14 mouse cellular contexts compared by ENCODE assay signal in genomic region chr9:66933869-66934808, GRCm38 (mm10). TPM values are rescaled to one million over a fixed set of nuclear protein-coding genes. Genes with fewer than 3 reads are reported as not detected.
DNase-seq lines count a peak whose midpoint lies in the region; ATAC-seq lines count a peak whose summit lies in the region.
"Had no signal": no experiment of that assay in that cellular context is flagged by ENCODE, and none has a peak within 500 bp of the region (broad histone marks: within the 10 kb centered on the region; RNA-seq: fewer than 3 reads in every experiment).

No protein-coding gene starts in this region.

- no peaks in the 10 kb centered on the region for H3K9me3 ChIP-seq in heart, embryonic 10.5 days
- H3K9me3 ChIP-seq in heart, embryonic 12.5 days (replicated peaks) = no peaks in the 10 kb centered on the region
- no peaks in the 10 kb centered on the region for H3K9me3 ChIP-seq in forebrain, embryonic 10.5 days
- H3K9me3 ChIP-seq in hindbrain, embryonic 16.5 days (ENCODE audit: control insufficient read depth, low read length) = no peaks in the 10 kb centered on the region
- H3K9me3 ChIP-seq in neural tube, embryonic 15.5 days (replicated peaks) = no peaks in the 10 kb centered on the region
- H3K9me3 ChIP-seq: heart, embryonic 15.5 days; liver, embryonic 12.5 days had no signal

- H3K4me3 ChIP-seq in heart, embryonic 10.5 days = no peak overlapping the region
- no peak overlapping the region for H3K4me3 ChIP-seq in heart, embryonic 12.5 days
- peak overlapping the region; percentile 25 for H3K4me3 ChIP-seq in forebrain, embryonic 10.5 days
- H3K4me3 ChIP-seq in hindbrain, embryonic 16.5 days (ENCODE audit: low read length) = no peak overlapping the region
- no peak overlapping the region for H3K4me3 ChIP-seq in neural tube, embryonic 15.5 days (replicated peaks)
- H3K4me3 ChIP-seq: heart, embryonic 15.5 days; liver, embryonic 12.5 days had no signal

- no peak overlapping the region for H3K9ac ChIP-seq in heart, embryonic 12.5 days
- H3K9ac ChIP-seq in hindbrain, embryonic 16.5 days (ENCODE audit: low read depth, low read length) = no peak overlapping the region
- no peak overlapping the region for H3K9ac ChIP-seq in neural tube, embryonic 15.5 days (replicated peaks)
- H3K9ac ChIP-seq: heart, embryonic 15.5 days; liver, embryonic 12.5 days had no signal

- no peaks in the 10 kb centered on the region for H3K36me3 ChIP-seq in heart, embryonic 10.5 days
- H3K36me3 ChIP-seq in heart, embryonic 12.5 days = no peaks in the 10 kb centered on the region
- no peaks in the 10 kb centered on the region for H3K36me3 ChIP-seq in forebrain, embryonic 10.5 days (replicated peaks)
- no peaks in the 10 kb centered on the region for H3K36me3 ChIP-seq in hindbrain, embryonic 16.5 days (ENCODE audit: control insufficient read depth, insufficient read depth, low read length)
- H3K36me3 ChIP-seq in neural tube, embryonic 15.5 days = no peaks in the 10 kb centered on the region
- H3K36me3 ChIP-seq: heart, embryonic 15.5 days; liver, embryonic 12.5 days had no signal

- DNase-seq in heart, embryonic 10.5 days (ENCODE audit: low spot score) = peak; percentile 54
- peak; percentile 35 for DNase-seq in forebrain, embryonic 10.5 days (ENCODE audit: extremely low spot score, low spot score)
- no peak for DNase-seq in cerebellum, adult 18-20 months
- no peak for DNase-seq in adrenal gland, postnatal 14 days
- DNase-seq: adrenal gland, postnatal 36 days; cerebellum, postnatal 25 days; kidney, adult 9 months; lung, postnatal 36 days had no signal

- no peaks in the 10 kb centered on the region for H3K4me1 ChIP-seq in heart, embryonic 10.5 days
- H3K4me1 ChIP-seq in heart, embryonic 12.5 days (replicated peaks) = no peaks in the 10 kb centered on the region
- peaks cover 20% of the 10 kb centered on the region for H3K4me1 ChIP-seq in forebrain, embryonic 10.5 days
- peaks cover 11% of the 10 kb centered on the region for H3K4me1 ChIP-seq in hindbrain, embryonic 16.5 days (ENCODE audit: control insufficient read depth, insufficient read depth, low read depth, low read length)
- peaks cover 12% of the 10 kb centered on the region for H3K4me1 ChIP-seq in neural tube, embryonic 15.5 days
- H3K4me1 ChIP-seq: liver, embryonic 12.5 days had no signal

- no peak overlapping the region for H3K27ac ChIP-seq in heart, embryonic 10.5 days
- no peak overlapping the region for H3K27ac ChIP-seq in heart, embryonic 12.5 days (ENCODE audit: poor library complexity, severe bottlenecking)
- H3K27ac ChIP-seq in forebrain, embryonic 10.5 days = peak overlapping the region; percentile 68
- peak overlapping the region; percentile 66 for H3K27ac ChIP-seq in hindbrain, embryonic 16.5 days (ENCODE audit: low read depth, low read length)
- H3K27ac ChIP-seq in neural tube, embryonic 15.5 days (replicated peaks) = peak overlapping the region; percentile 65
- H3K27ac ChIP-seq: heart, embryonic 15.5 days; liver, embryonic 12.5 days had no signal

- no peaks in the 10 kb centered on the region for H3K27me3 ChIP-seq in heart, embryonic 10.5 days (ENCODE audit: insufficient read depth, poor library complexity, severe bottlenecking)
- no peaks in the 10 kb centered on the region for H3K27me3 ChIP-seq in heart, embryonic 12.5 days (replicated peaks)
- peaks cover 5% of the 10 kb centered on the region for H3K27me3 ChIP-seq in forebrain, embryonic 10.5 days (ENCODE audit: poor library complexity, severe bottlenecking)
- H3K27me3 ChIP-seq in hindbrain, embryonic 16.5 days (replicated peaks; ENCODE audit: control insufficient read depth, insufficient read depth, low read length) = no peaks in the 10 kb centered on the region
- no peaks in the 10 kb centered on the region for H3K27me3 ChIP-seq in neural tube, embryonic 15.5 days (replicated peaks)
- H3K27me3 ChIP-seq: heart, embryonic 15.5 days had no signal

- no peak overlapping the region for H3K4me2 ChIP-seq in heart, embryonic 12.5 days
- H3K4me2 ChIP-seq in hindbrain, embryonic 16.5 days (ENCODE audit: low read length) = peak overlapping the region; percentile 2; the same call in 1 of the 2 replicates
- H3K4me2 ChIP-seq in neural tube, embryonic 15.5 days = 0 out of 2 replicates have a peak overlapping the region, but pooled peaks have one; percentile 13
- H3K4me2 ChIP-seq: heart, embryonic 15.5 days; liver, embryonic 12.5 days had no signal

- 81% methylated on average over 19 of the region's 19 CpGs for WGBS in heart, embryonic 10.5 days
- WGBS in heart, embryonic 12.5 days = 79% methylated on average over 19 of the region's 19 CpGs
- 37% methylated on average over 19 of the region's 19 CpGs for WGBS in forebrain, embryonic 10.5 days
- WGBS in hindbrain, embryonic 16.5 days = 22% methylated on average over 19 of the region's 19 CpGs
- 24% methylated on average over 19 of the region's 19 CpGs for WGBS in neural tube, embryonic 15.5 days

- no peak for ATAC-seq in heart, embryonic 12.5 days (ENCODE audit: insufficient number of reproducible peaks, low FRiP score)
- ATAC-seq in hindbrain, embryonic 16.5 days = peak; percentile 88
- peak; percentile 68; the same call in 1 of the 2 replicates for ATAC-seq in neural tube, embryonic 15.5 days (ENCODE audit: low FRiP score)
- ATAC-seq in monocyte, adult 5-6 weeks (replicated peaks; ENCODE audit: insufficient number of reproducible peaks, low FRiP score, low TSS enrichment, poor library complexity, severe bottlenecking) = no peak
- ATAC-seq: liver, embryonic 12.5 days had no signal

RNA-seq across cellular contexts. Expression of gene Rps27l, which starts 11.7 kb away (rescaled TPM):
- 626 and 705 TPM in 2 replicates for polyA plus RNA-seq in heart, embryonic 10.5 days (2016; fragmentation: Nextera tagmentation; extraction: Ambion mirVana)
- 563 and 577 TPM in 2 replicates for polyA plus RNA-seq in heart, embryonic 12.5 days (2016; fragmentation: Nextera tagmentation; extraction: Ambion mirVana)
- polyA plus RNA-seq in forebrain, embryonic 10.5 days (2016; fragmentation: Nextera tagmentation; extraction: Ambion mirVana) = 818 and 845 TPM in 2 replicates
- 204 and 212 TPM in 2 replicates for polyA plus RNA-seq in hindbrain, embryonic 16.5 days (2015; fragmentation: Nextera tagmentation; extraction: Ambion mirVana)
- 234 and 310 TPM in 2 replicates for polyA plus RNA-seq in neural tube, embryonic 15.5 days (2015; fragmentation: Nextera tagmentation; extraction: Ambion mirVana)
- total RNA-seq in monocyte, adult 5-6 weeks (2017) = 70.0 to 115 TPM (median 89.9 TPM) in 3 replicates
- 291 and 304 TPM in 2 replicates for total RNA-seq in adrenal gland, postnatal 14 days (2021)

RNA-seq across cellular contexts. Expression of gene Rab8b, which starts 14.7 kb away (rescaled TPM):
- 21.1 and 21.3 TPM in 2 replicates for polyA plus RNA-seq in heart, embryonic 10.5 days (2016; fragmentation: Nextera tagmentation; extraction: Ambion mirVana)
- 22.3 and 24.4 TPM in 2 replicates for polyA plus RNA-seq in heart, embryonic 12.5 days (2016; fragmentation: Nextera tagmentation; extraction: Ambion mirVana)
- polyA plus RNA-seq in forebrain, embryonic 10.5 days (2016; fragmentation: Nextera tagmentation; extraction: Ambion mirVana) = 33.4 and 34.0 TPM in 2 replicates
- polyA plus RNA-seq in hindbrain, embryonic 16.5 days (2015; fragmentation: Nextera tagmentation; extraction: Ambion mirVana) = 36.2 and 40.4 TPM in 2 replicates
- 30.8 and 32.1 TPM in 2 replicates for polyA plus RNA-seq in neural tube, embryonic 15.5 days (2015; fragmentation: Nextera tagmentation; extraction: Ambion mirVana)
- total RNA-seq in monocyte, adult 5-6 weeks (2017) = 147 to 179 TPM (median 160 TPM) in 3 replicates
- total RNA-seq in adrenal gland, postnatal 14 days (2021) = 19.1 and 23.1 TPM in 2 replicates

RNA-seq across cellular contexts. Expression of gene Lactb, which starts 41.1 kb away (rescaled TPM):
- 10.1 and 11.4 TPM in 2 replicates for polyA plus RNA-seq in heart, embryonic 10.5 days (2016; fragmentation: Nextera tagmentation; extraction: Ambion mirVana)
- 9.3 and 10.1 TPM in 2 replicates for polyA plus RNA-seq in heart, embryonic 12.5 days (2016; fragmentation: Nextera tagmentation; extraction: Ambion mirVana)
- 9.2 and 9.6 TPM in 2 replicates for polyA plus RNA-seq in forebrain, embryonic 10.5 days (2016; fragmentation: Nextera tagmentation; extraction: Ambion mirVana)
- polyA plus RNA-seq in hindbrain, embryonic 16.5 days (2015; fragmentation: Nextera tagmentation; extraction: Ambion mirVana) = 12.1 and 12.3 TPM in 2 replicates
- 12.4 and 12.7 TPM in 2 replicates for polyA plus RNA-seq in neural tube, embryonic 15.5 days (2015; fragmentation: Nextera tagmentation; extraction: Ambion mirVana)
- 24.2 to 38.2 TPM (median 33.3 TPM) in 3 replicates for total RNA-seq in monocyte, adult 5-6 weeks (2017)
- 19.1 and 20.8 TPM in 2 replicates for total RNA-seq in adrenal gland, postnatal 14 days (2021)

Comparison
In these comparisons a context has a peak if more than half of its experiments do, and no peak if none do; other contexts are left out.
1. DNase-seq: peak in heart, embryonic 10.5 days (single experiment) and forebrain, embryonic 10.5 days (single experiment); none in cerebellum, adult 18-20 months (0 of 2) and adrenal gland, postnatal 14 days (single experiment).
2. H3K27ac ChIP-seq: peak in forebrain, embryonic 10.5 days (single experiment), hindbrain, embryonic 16.5 days (single experiment) and neural tube, embryonic 15.5 days (single experiment); none in heart, embryonic 10.5 days (single experiment) and heart, embryonic 12.5 days (single experiment).
3. ATAC-seq: peak in hindbrain, embryonic 16.5 days (single experiment) and neural tube, embryonic 15.5 days (single experiment); none in heart, embryonic 12.5 days (single experiment) and monocyte, adult 5-6 weeks (single experiment).